Mouse (Mus musculus) layer of hippocampus, adult 9-11 months (tissue): Measurements from ENCODE around the gene Lca5l.

ENCODE experiments used
- DNase-seq: peaks from one replicate; pipeline ENCODE4 v3.0.0; 2022

The Lca5l gene

GRCm38 (mm10) chr16:96112769-96113168, 79.3 kb downstream of the Lca5l start:
- no peak for DNase-seq

- DNase-seq, result no peak
These were observed 81.3 kb downstream of the Lca5l start for GRCm38 (mm10) chr16:96110655-96111345.

GRCm38 (mm10) chr16:96109673-96110072, 82.4 kb downstream of the Lca5l start:
- no peak for DNase-seq
